Mouse (Mus musculus) liver, embryonic 14.5 days (tissue): Measurements from ENCODE around the gene E2f4.

ENCODE experiments used
- CTCF ChIP-seq: IDR thresholded peaks from 2 replicates; pipeline ENCODE4 v1.5.1; 2016; ENCODE audit warnings: antibody characterized with exemption, low read depth, control low read depth
- EP300 ChIP-seq: IDR thresholded peaks from 2 replicates; pipeline ENCODE4 v1.6.1; 2016; ENCODE audit warnings: antibody characterized with exemption, low read depth

DNA sequence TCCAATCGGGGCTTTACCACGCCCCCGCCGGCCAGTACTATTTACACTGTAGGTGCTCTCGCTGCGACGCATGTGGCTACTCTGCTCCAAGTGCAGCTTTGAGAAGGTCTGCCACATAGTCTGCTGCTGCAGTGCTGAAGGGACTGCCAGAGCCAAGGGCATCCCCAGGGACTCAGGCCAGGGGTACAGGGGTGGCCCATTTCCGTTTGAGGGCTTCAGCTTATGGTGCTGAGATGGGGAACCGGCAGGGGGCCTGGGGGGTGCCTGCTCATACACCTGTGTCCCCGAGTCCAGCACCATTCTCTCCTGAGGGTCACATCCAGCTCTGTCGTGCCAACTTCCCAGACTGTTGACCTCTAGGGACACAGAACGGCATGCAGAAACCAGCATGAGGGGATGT is 11.9 kb upstream of the E2f4 start:
- no peak for TF ChIP-seq CTCF
- TF ChIP-seq EP300 = no peak
